Mouse (Mus musculus) heart, postnatal 25 days (tissue): ENCODE measurements around the gene Ms4a6b. TPM values are rescaled to one million over a fixed set of nuclear protein-coding genes. Genes with fewer than 3 reads are reported as not detected.
"Not testable (repeated sequence)": the region's sequence is repeated elsewhere in the genome, so short reads cannot be mapped to it uniquely, and the experiment has no call there.

Source experiments
- DNase-seq: peaks from one replicate; pipeline ENCODE4 v3.0.0; 2022; ENCODE audit warnings: low spot score
- intact Hi-C: fragments of 180-260 bp; cut with DNase I; formaldehyde crosslinking; loops from one replicate; pipeline ENCODE4 v1.15.1; 2025
- total RNA-seq, 2 experiments: library from RNA; stranded (reverse); gene quantifications; 2 replicates each; pipeline ENCODE4 v1.2.3; 2021

The Ms4a6b gene
- total RNA-seq, 2 experiments from 2014 or later = 5.7 to 6.1 TPM

DNA sequence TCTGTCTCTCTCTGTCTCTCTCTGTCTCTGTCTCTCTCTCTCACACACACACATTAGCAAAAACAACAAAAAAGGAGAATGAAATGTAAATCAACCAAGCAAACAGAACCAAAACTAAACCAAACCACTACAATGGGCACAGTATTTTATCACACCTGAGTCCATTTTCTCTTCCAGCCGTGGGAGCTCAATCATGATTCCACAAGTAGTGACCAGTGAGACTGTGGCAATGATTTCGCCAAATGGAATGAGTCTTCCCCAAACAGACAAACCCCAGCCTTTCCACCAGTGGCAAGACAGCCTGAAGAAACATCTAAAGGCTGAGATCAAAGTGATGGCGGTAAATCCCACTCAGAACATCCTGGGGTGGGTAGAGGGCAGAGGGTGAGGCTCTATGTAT is 3.8 kb downstream of the Ms4a6b start:
- intact Hi-C loops = no loop called here
- no peak for DNase-seq

DNA sequence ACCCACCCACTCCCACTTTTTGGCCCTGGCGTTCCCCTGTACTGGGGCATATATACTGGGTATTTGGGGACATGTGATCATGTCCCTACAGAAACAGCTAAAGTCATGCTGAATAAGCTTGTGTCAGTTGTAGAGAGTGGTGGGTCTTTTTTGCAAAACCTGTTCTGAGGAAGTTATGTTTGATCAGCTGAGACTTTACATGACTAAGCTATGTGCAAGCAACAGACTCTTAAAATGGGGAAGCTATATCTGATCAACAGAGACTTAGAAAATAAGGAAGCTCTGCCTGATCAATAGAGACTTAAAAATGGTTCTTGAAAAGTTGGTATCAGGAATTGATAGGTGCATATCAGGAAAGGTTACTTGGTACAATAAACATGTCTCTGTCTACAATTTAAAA is 17.1 kb downstream of the Ms4a6b start:
- intact Hi-C loops = no loop called here
- no peak for DNase-seq

DNA sequence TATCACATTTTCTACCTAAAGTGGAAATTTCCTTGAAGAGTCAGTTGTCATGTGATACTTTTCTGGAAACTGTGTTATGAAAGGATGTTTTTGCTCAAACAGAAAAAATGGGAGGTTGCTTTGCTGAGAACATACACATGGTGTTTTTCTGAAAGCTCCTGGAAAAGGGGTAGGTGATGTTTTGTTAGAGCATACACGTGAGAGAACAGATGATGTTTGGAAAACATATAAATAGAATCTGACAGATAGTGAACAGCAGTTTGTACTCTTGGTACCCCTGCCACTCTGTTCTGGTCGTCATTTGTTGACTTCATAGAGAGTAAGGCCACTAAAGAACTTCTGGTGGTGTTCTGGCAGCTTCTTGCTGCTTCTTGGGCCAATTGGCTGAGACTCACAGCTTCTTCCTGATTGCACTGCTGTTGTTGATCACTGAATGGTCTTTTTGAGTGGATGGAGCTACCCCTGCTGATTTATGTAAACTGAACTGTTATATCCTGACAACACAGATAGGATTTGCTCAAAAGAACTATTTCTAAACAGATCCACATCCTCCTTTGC is 17.7 kb downstream of the Ms4a6b start:
- intact Hi-C loops = no loop called here
- DNase-seq = peak; percentile 40

- intact Hi-C loops = no loop called here
- DNase-seq = peak; percentile 53
Observed at GRCm38 (mm10) chr19:11536593-11536992, 20.3 kb downstream of the Ms4a6b start, which contains the start of gene Ms4a4d. Gene Ms4a4d, plus strand, starts transcription at chr19:11536801.

- intact Hi-C loops = no loop called here
- no peak for DNase-seq
Observed at GRCm38 (mm10) chr19:11537336-11537735, 21.0 kb downstream of the Ms4a6b start.

GRCm38 (mm10) chr19:11540166-11540821 is 24.0 kb downstream of the Ms4a6b start:
- DNase-seq, intact Hi-C loops: not testable (repeated sequence)

GRCm38 (mm10) chr19:11544383-11544782 is 28.1 kb downstream of the Ms4a6b start:
- DNase-seq, intact Hi-C loops: not testable (repeated sequence)

- DNase-seq = no peak
- intact Hi-C loops = no loop called here
Observed at GRCm38 (mm10) chr19:11547911-11548310, 31.6 kb downstream of the Ms4a6b start.

- DNase-seq = no peak
- intact Hi-C loops = no loop called here
Observed at GRCm38 (mm10) chr19:11554726-11555125, 38.4 kb downstream of the Ms4a6b start.

DNA sequence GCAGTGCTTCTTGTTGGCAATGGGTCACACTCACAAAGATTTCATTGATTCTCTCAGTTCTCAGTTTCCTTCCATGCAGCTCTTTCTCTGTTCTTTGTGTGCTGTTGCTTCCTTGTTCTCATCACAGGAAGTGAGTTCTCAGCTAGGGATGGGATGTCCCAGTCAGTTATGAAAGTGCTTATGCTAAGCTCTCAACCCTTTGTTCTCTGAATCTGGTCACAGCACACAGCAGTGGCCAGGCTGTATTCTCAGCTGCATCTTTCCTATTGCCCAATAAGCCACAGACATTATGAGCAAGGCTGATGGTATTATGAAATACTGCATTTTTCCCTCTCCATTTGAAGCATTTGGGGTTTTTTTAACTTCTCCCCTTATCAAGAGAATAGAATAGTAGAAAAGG is 43.2 kb downstream of the Ms4a6b start:
- intact Hi-C loops, DNase-seq: not testable (repeated sequence)

- intact Hi-C loops = no loop called here
- no peak for DNase-seq
Observed at GRCm38 (mm10) chr19:11574965-11575364, 58.7 kb downstream of the Ms4a6b start.

Other genes with a start within 250 kb of the Ms4a6b start
- gene Ms4a5, start 232.6 kb upstream of the Ms4a6b start, total RNA-seq = not detected
- under 1 TPM; 0.10 to 0.22 TPM for gene Ms4a14, start 202.1 kb upstream of the Ms4a6b start, total RNA-seq
- 1 to 10 TPM in 1 of 2 experiments, under 1 TPM in 1; 0.73 to 2.2 TPM for gene Ms4a7, start 180.4 kb upstream of the Ms4a6b start, total RNA-seq
- gene Ms4a4a, start 141.0 kb upstream of the Ms4a6b start, total RNA-seq = 1 to 10 TPM; 4.8 to 7.8 TPM
- gene Ms4a4c, start 111.7 kb upstream of the Ms4a6b start, total RNA-seq = not detected
- under 1 TPM; 0.36 to 0.56 TPM for gene Ms4a4b, start 73.0 kb upstream of the Ms4a6b start, total RNA-seq
- gene Ms4a6c, start 47.1 kb upstream of the Ms4a6b start, total RNA-seq = 10 to 100 TPM in 1 of 2 experiments, 1 to 10 TPM in 1; 8.9 to 10.1 TPM
- gene Gm8369, start 30.6 kb upstream of the Ms4a6b start, total RNA-seq = not detected
- gene Ms4a4d, start 20.3 kb downstream of the Ms4a6b start, total RNA-seq = 10 to 100 TPM in 1 of 2 experiments, 1 to 10 TPM in 1; 5.6 to 10.3 TPM
- gene Ms4a6d, start 88.3 kb downstream of the Ms4a6b start, total RNA-seq = 1 to 10 TPM; 2.8 to 3.4 TPM
- gene Ms4a2, start 107.2 kb downstream of the Ms4a6b start, total RNA-seq = under 1 TPM in 1 of 2 experiments, not detected in 1; 0.20 TPM
- gene Ms4a3, start 124.3 kb downstream of the Ms4a6b start, total RNA-seq = not detected
- not detected for gene Oosp2, start 144.0 kb downstream of the Ms4a6b start, total RNA-seq
- not detected for gene Oosp1, start 174.6 kb downstream of the Ms4a6b start, total RNA-seq
- gene Oosp3, start 180.5 kb downstream of the Ms4a6b start, total RNA-seq = not detected
- not detected for gene Gif, start 231.0 kb downstream of the Ms4a6b start, total RNA-seq